Mouse (Mus musculus): Measurements from ENCODE around the gene Gpam. TPM values are rescaled to one million over a fixed set of nuclear protein-coding genes. Genes with fewer than 3 reads are reported as not detected.
"Not testable (repeated sequence)": the region's sequence is repeated elsewhere in the genome, so short reads cannot be mapped to it uniquely, and the experiment has no call there.

The Gpam gene
- polyA plus RNA-seq (2014; fragmentation: Nextera tagmentation; extraction: Ambion mirVana): 29.4 and 31.0 TPM in 2 replicates

GRCm38 (mm10) chr19:55127072-55127718 lies at the start of gene Gpam:
TSS of gene Gpam (minus strand) at chr19:55127238.
- H3K4me2 ChIP-seq: no peak within 1 kb of the TSS
- TF ChIP-seq CTCF (IDR thresholded peaks at IDR 0.05; ENCODE audit: low read depth): no peak
- H3K4me1 ChIP-seq (ENCODE audit: insufficient read depth): no peaks in the 10 kb centered on the region; the same call in 1 of the 2 replicates
- no peaks in the 10 kb centered on the region for H3K27me3 ChIP-seq (ENCODE audit: insufficient read depth, low read length)
- no peak within 1 kb of the TSS for H3K9ac ChIP-seq
- WGBS: 54% methylated on average over 11 of the region's 11 CpGs
- no peak within 1 kb of the TSS for H3K4me3 ChIP-seq (ENCODE audit: low read depth, low read length)
- no peaks in the 10 kb centered on the region for H3K36me3 ChIP-seq (ENCODE audit: insufficient read depth)
- H3K27ac ChIP-seq (ENCODE audit: low read depth): no peak within 1 kb of the TSS
- DNase-seq (no peak), ATAC-seq (ENCODE audit: insufficient read depth) (no peak)
- no peaks in the 10 kb centered on the region for H3K9me3 ChIP-seq (ENCODE audit: low read depth, low read length)

- Histone ChIP-seq H3K27me3 (ENCODE audit: insufficient read depth, low read length) (no peaks in the 10 kb centered on the region), H3K27ac (ENCODE audit: low read depth) (no peak overlapping the region), H3K4me3 (ENCODE audit: low read depth, low read length) (no peak overlapping the region), H3K36me3 (ENCODE audit: insufficient read depth) (no peaks in the 10 kb centered on the region), H3K4me2 (no peak overlapping the region), H3K9me3 (ENCODE audit: low read depth, low read length) (0 out of 2 replicates have a peak, but pooled peaks cover 3% of the 10 kb centered on the region), H3K4me1 (ENCODE audit: insufficient read depth) (no peaks in the 10 kb centered on the region), H3K9ac (no peak overlapping the region)
- no peak for TF ChIP-seq CTCF (IDR thresholded peaks at IDR 0.05; ENCODE audit: low read depth)
- WGBS: 37% methylated on average over 1 of the region's 1 CpGs
- no peak for DNase-seq
- no peak for ATAC-seq (ENCODE audit: insufficient read depth)
These were observed 44.5 kb upstream of the Gpam start for GRCm38 (mm10) chr19:55171585-55171984.

GRCm38 (mm10) chr19:55170399-55170798 lies 43.4 kb upstream of the Gpam start:
- Histone ChIP-seq H3K27me3 (ENCODE audit: insufficient read depth, low read length) (no peaks in the 10 kb centered on the region), H3K4me3 (ENCODE audit: low read depth, low read length) (no peak overlapping the region), H3K9me3 (ENCODE audit: low read depth, low read length) (0 out of 2 replicates have a peak, but pooled peaks cover 3% of the 10 kb centered on the region), H3K27ac (ENCODE audit: low read depth) (no peak overlapping the region), H3K9ac (no peak overlapping the region), H3K4me2 (no peak overlapping the region), H3K4me1 (ENCODE audit: insufficient read depth) (no peaks in the 10 kb centered on the region), H3K36me3 (ENCODE audit: insufficient read depth) (no peaks in the 10 kb centered on the region)
- DNase-seq (no peak), ATAC-seq (ENCODE audit: insufficient read depth) (no peak)
- TF ChIP-seq CTCF (IDR thresholded peaks at IDR 0.05; ENCODE audit: low read depth): no peak

GRCm38 (mm10) chr19:55169236-55169729 lies 42.2 kb upstream of the Gpam start:
- not testable (repeated sequence) for H3K4me2 ChIP-seq; H3K27me3 ChIP-seq (ENCODE audit: insufficient read depth, low read length); ATAC-seq (ENCODE audit: insufficient read depth); DNase-seq; H3K36me3 ChIP-seq (ENCODE audit: insufficient read depth); H3K9ac ChIP-seq; H3K4me1 ChIP-seq (ENCODE audit: insufficient read depth); H3K27ac ChIP-seq (ENCODE audit: low read depth); H3K4me3 ChIP-seq (ENCODE audit: low read depth, low read length); H3K9me3 ChIP-seq (ENCODE audit: low read depth, low read length)
- 86% methylated on average over 8 of the region's 8 CpGs for WGBS

- Histone ChIP-seq H3K27me3 (ENCODE audit: insufficient read depth, low read length) (no peaks in the 10 kb centered on the region), H3K4me1 (ENCODE audit: insufficient read depth) (no peaks in the 10 kb centered on the region), H3K9me3 (ENCODE audit: low read depth, low read length) (0 out of 2 replicates have a peak, but pooled peaks cover 3% of the 10 kb centered on the region), H3K4me3 (ENCODE audit: low read depth, low read length) (no peak overlapping the region), H3K4me2 (no peak overlapping the region), H3K9ac (no peak overlapping the region), H3K36me3 (ENCODE audit: insufficient read depth) (no peaks in the 10 kb centered on the region), H3K27ac (ENCODE audit: low read depth) (0 out of 2 replicates have a peak overlapping the region, but pooled peaks have one; percentile 1)
- peak; percentile 86 for DNase-seq
- peak; percentile 71 for ATAC-seq (ENCODE audit: insufficient read depth)
- 19% methylated on average over 6 of the region's 6 CpGs for WGBS
- no peak for TF ChIP-seq CTCF (IDR thresholded peaks at IDR 0.05; ENCODE audit: low read depth)
These were observed 41.3 kb upstream of the Gpam start for GRCm38 (mm10) chr19:55168360-55168759.

GRCm38 (mm10) chr19:55167741-55168140 lies 40.7 kb upstream of the Gpam start:
- Histone ChIP-seq H3K36me3 (ENCODE audit: insufficient read depth) (no peaks in the 10 kb centered on the region), H3K27me3 (ENCODE audit: insufficient read depth, low read length) (no peaks in the 10 kb centered on the region), H3K4me1 (ENCODE audit: insufficient read depth) (no peaks in the 10 kb centered on the region), H3K4me2 (no peak overlapping the region), H3K27ac (ENCODE audit: low read depth) (no peak overlapping the region), H3K4me3 (ENCODE audit: low read depth, low read length) (no peak overlapping the region), H3K9me3 (ENCODE audit: low read depth, low read length) (0 out of 2 replicates have a peak, but pooled peaks cover 3% of the 10 kb centered on the region), H3K9ac (no peak overlapping the region)
- 45% methylated on average over 2 of the region's 2 CpGs for WGBS
- no peak for DNase-seq
- ATAC-seq (ENCODE audit: insufficient read depth): no peak
- TF ChIP-seq CTCF (IDR thresholded peaks at IDR 0.05; ENCODE audit: low read depth): no peak

- Histone ChIP-seq H3K4me3 (ENCODE audit: low read depth, low read length) (no peak overlapping the region), H3K4me1 (ENCODE audit: insufficient read depth) (no peaks in the 10 kb centered on the region), H3K36me3 (ENCODE audit: insufficient read depth) (no peaks in the 10 kb centered on the region), H3K9me3 (ENCODE audit: low read depth, low read length) (0 out of 2 replicates have a peak, but pooled peaks cover 3% of the 10 kb centered on the region), H3K4me2 (no peak overlapping the region), H3K27me3 (ENCODE audit: insufficient read depth, low read length) (no peaks in the 10 kb centered on the region), H3K27ac (ENCODE audit: low read depth) (no peak overlapping the region), H3K9ac (no peak overlapping the region)
- TF ChIP-seq CTCF (IDR thresholded peaks at IDR 0.05; ENCODE audit: low read depth): no peak
- DNase-seq (no peak), ATAC-seq (ENCODE audit: insufficient read depth) (no peak)
- WGBS: 74% methylated on average over 2 of the region's 2 CpGs
These were observed 39.7 kb upstream of the Gpam start for GRCm38 (mm10) chr19:55166741-55167140.

Data from lung, embryonic 14.5 days (tissue).